Mouse (Mus musculus): Measurements from ENCODE around the gene Ugt1a8. TPM values are rescaled to one million over a fixed set of nuclear protein-coding genes. Genes with fewer than 3 reads are reported as not detected.

Gene Ugt1a8
- polyA plus RNA-seq, 1 experiment from 2014 or later, result not detected

DNA sequence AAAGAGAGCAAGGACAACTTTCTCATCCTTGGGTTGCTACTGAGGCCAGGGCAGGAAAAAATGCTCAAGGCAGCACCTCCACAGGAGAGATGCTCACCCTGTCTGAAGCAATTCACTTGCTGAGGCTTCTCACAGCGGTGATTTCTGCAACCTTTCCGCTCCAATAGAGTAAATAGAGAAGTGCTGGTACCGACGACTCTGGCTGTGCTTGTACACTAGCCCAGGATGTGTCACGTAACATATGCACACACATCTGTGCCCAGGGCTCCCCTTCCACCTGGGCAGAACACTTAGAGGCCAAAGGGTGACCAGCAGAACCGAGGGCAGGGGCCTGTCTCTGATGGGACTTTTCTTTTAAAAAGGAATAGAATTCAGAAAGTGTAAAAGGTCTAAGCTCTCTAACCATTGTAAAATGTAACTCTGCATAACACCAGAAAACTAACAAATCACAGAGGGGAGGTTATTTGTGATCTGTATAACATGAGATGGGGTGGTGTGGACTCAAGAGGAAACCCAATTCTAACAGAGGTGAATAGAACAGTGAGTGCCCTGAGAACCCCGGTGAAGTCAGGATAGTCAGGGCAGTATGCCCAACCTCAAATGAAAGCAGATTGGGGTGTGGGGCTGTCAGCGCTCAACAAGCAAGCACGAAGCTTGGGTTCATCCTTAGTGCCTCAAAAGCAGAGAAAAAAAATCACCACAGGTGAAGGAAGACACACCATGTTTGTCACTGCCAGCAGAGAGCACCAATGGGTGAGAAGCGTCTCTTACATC lies 173.2 kb downstream of the Ugt1a8 start:
- WGBS, result 83% methylated on average over 10 of the region's 10 CpGs
- Histone ChIP-seq H3K36me3 (ENCODE audit: control insufficient read depth, insufficient read depth, low read length) (peaks cover 58% of the 10 kb centered on the region), H3K4me3 (ENCODE audit: low read length) (no peak overlapping the region)

DNA sequence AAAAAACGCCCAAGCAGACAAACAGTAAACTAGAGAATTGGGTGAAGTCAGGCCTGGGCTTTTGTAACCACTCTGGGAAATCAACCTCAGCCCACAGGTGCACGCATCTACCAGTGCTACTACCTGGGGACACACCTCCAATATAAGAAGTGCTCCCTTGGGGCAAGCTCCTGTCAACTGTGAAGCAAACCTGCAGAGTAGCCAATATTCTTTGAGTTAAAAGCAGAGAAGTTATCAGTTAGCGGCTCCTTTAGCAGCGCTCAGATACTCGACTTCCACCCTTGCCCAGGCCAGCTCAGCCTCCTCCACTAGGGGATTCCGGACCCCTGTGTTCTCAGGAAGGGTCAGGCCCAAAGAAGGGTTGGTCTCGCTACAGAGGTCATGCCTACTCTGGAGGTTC lies 174.1 kb downstream of the Ugt1a8 start:
- Histone ChIP-seq H3K4me3 (ENCODE audit: low read length) (no peak overlapping the region), H3K9me3 (ENCODE audit: control insufficient read depth, low read length) (peaks cover 10% of the 10 kb centered on the region; the same call in 1 of the 2 replicates), H3K36me3 (ENCODE audit: control insufficient read depth, insufficient read depth, low read length) (peaks cover 67% of the 10 kb centered on the region), H3K9ac (ENCODE audit: low read depth, low read length) (no peak overlapping the region), H3K27ac (ENCODE audit: low read depth, low read length) (no peak overlapping the region), H3K4me2 (replicated peaks; ENCODE audit: low read depth, low read length) (no peak overlapping the region), H3K27me3 (ENCODE audit: control insufficient read depth, insufficient read depth, low read length) (no peaks in the 10 kb centered on the region), H3K4me1 (ENCODE audit: control insufficient read depth, insufficient read depth, low read length) (no peaks in the 10 kb centered on the region; the same call in 1 of the 2 replicates)
- WGBS, result 85% methylated on average over 7 of the region's 7 CpGs
- ATAC-seq (ENCODE audit: low FRiP score, low TSS enrichment), result no peak

More for the DNA sequence above, 173.2 kb downstream of the Ugt1a8 start:
- H3K27ac ChIP-seq (ENCODE audit: low read depth, low read length), result no peak overlapping the region
- H3K27me3 ChIP-seq (ENCODE audit: control insufficient read depth, insufficient read depth, low read length), result no peaks in the 10 kb centered on the region
- no peak for ATAC-seq (ENCODE audit: low FRiP score, low TSS enrichment)
- no peak overlapping the region for H3K4me2 ChIP-seq (replicated peaks; ENCODE audit: low read depth, low read length)
- no peaks in the 10 kb centered on the region; the same call in 1 of the 2 replicates for H3K4me1 ChIP-seq (ENCODE audit: control insufficient read depth, insufficient read depth, low read length)
- peaks cover 15% of the 10 kb centered on the region for H3K9me3 ChIP-seq (ENCODE audit: control insufficient read depth, low read length)
- no peak overlapping the region for H3K9ac ChIP-seq (ENCODE audit: low read depth, low read length)

DNA sequence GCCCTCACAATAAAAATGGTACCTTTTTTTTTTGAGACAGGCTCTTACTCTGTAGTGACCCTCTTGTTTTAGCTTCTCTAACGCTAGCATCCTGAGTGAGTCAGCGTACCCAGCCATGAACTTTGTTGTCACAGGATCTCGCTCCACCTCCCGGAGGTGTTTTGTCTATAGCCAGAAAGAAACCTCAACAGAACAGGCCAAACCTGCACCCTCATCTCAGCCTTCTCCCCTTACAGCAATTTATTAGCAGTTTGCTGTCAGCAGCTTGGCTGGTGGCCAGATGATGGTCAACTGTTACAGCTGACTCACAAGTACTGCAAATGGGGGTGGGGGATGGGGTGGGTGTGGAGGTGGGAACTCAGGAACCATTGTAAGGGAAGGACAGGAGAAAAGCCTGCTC lies 174.6 kb downstream of the Ugt1a8 start:
- H3K9ac ChIP-seq (ENCODE audit: low read depth, low read length), result no peak overlapping the region
- H3K27ac ChIP-seq (ENCODE audit: low read depth, low read length), result no peak overlapping the region
- no peak overlapping the region for H3K4me3 ChIP-seq (ENCODE audit: low read length)
- no peaks in the 10 kb centered on the region for H3K27me3 ChIP-seq (ENCODE audit: control insufficient read depth, insufficient read depth, low read length)
- no peak for ATAC-seq (ENCODE audit: low FRiP score, low TSS enrichment)
- H3K36me3 ChIP-seq (ENCODE audit: control insufficient read depth, insufficient read depth, low read length), result peaks cover 72% of the 10 kb centered on the region
- H3K4me2 ChIP-seq (replicated peaks; ENCODE audit: low read depth, low read length), result no peak overlapping the region
- 66% methylated on average over 4 of the region's 4 CpGs for WGBS
- no peaks in the 10 kb centered on the region; the same call in 1 of the 2 replicates for H3K4me1 ChIP-seq (ENCODE audit: control insufficient read depth, insufficient read depth, low read length)
- peaks cover 10% of the 10 kb centered on the region; the same call in 1 of the 2 replicates for H3K9me3 ChIP-seq (ENCODE audit: control insufficient read depth, low read length)

DNA sequence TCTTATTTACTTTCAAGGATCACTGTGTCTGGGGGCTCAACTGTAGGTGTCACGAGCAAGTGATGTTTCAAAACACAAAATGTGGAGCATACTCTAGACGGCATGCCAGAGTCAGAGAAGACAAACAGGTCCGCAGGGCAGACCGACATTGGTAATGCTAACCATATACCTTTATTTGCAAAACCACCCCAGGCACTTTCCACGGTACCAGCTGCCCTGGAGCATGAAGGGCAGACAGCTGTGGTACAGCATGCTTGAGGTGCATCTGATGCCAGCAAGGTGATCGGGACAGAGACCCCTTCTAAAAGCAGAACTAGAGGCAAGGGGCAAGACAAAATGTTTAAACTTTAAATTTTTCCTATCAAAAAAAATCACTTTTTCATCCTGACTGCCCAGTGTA lies 175.3 kb downstream of the Ugt1a8 start:
- Histone ChIP-seq H3K36me3 (ENCODE audit: control insufficient read depth, insufficient read depth, low read length) (peaks cover 79% of the 10 kb centered on the region), H3K9ac (ENCODE audit: low read depth, low read length) (no peak overlapping the region), H3K27ac (ENCODE audit: low read depth, low read length) (no peak overlapping the region), H3K4me2 (replicated peaks; ENCODE audit: low read depth, low read length) (no peak overlapping the region), H3K4me3 (ENCODE audit: low read length) (no peak overlapping the region), H3K9me3 (ENCODE audit: control insufficient read depth, low read length) (peaks cover 3% of the 10 kb centered on the region; the same call in 1 of the 2 replicates), H3K4me1 (ENCODE audit: control insufficient read depth, insufficient read depth, low read length) (no peaks in the 10 kb centered on the region; the same call in 1 of the 2 replicates), H3K27me3 (ENCODE audit: control insufficient read depth, insufficient read depth, low read length) (no peaks in the 10 kb centered on the region)
- 74% methylated on average over 6 of the region's 6 CpGs for WGBS
- ATAC-seq (ENCODE audit: low FRiP score, low TSS enrichment), result no peak

DNA sequence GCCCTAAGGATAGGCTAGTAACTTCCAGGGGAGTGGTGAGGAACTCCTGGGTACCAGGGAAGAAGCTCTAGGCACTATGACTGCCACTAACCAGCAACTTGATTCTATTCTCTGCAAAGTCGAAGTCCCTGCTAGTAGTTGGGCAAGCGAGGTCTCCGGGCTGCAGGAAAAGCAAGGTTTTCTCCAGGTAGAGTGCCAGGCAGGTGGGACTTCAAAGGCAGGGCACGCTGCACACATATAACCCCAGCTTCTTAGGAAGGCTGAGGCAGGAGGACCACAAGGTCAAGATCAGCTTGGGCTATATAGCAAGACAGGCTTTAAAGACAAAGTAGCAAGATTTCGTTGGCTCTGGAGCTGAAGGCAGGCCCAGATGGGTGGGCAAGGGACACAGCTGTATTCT lies 176.2 kb downstream of the Ugt1a8 start:
- Histone ChIP-seq H3K9me3 (ENCODE audit: control insufficient read depth, low read length) (peaks cover 4% of the 10 kb centered on the region; the same call in 1 of the 2 replicates), H3K27me3 (ENCODE audit: control insufficient read depth, insufficient read depth, low read length) (no peaks in the 10 kb centered on the region), H3K9ac (ENCODE audit: low read depth, low read length) (no peak overlapping the region), H3K4me3 (ENCODE audit: low read length) (no peak overlapping the region), H3K27ac (ENCODE audit: low read depth, low read length) (no peak overlapping the region), H3K36me3 (ENCODE audit: control insufficient read depth, insufficient read depth, low read length) (peaks cover 88% of the 10 kb centered on the region), H3K4me1 (ENCODE audit: control insufficient read depth, insufficient read depth, low read length) (no peaks in the 10 kb centered on the region; the same call in 1 of the 2 replicates), H3K4me2 (replicated peaks; ENCODE audit: low read depth, low read length) (no peak overlapping the region)
- ATAC-seq (ENCODE audit: low FRiP score, low TSS enrichment), result no peak
- 89% methylated on average over 5 of the region's 5 CpGs for WGBS

DNA sequence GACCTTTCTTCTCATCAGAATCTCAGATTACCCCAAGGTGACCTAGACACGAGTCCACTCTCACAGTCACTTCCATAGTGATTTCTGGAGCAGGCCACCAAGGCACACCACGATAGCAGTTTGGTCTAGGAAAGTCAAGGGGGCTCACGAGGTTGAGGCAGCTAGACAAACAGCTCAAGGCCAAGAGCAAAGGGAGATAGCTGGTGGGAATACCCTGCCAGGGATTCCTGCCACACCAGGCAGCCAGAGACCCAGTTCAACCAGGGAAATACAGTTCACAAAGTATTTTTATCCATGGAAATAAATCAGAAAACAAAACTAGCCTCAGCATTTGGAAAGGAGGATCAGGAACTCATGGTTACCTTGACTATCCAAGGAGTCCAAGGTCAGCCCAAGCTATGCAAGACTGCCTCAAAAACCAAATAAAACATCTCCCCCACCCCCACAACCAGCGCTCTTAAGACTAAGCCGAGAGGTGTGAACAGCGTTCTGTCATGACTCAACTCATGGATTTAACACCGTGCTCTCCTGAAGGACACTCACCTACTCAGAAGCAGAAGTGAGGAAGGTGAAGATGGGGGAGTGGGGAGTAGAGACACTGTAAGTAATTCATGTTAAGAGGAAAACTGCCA lies 176.7 kb downstream of the Ugt1a8 start:
- Histone ChIP-seq H3K9me3 (ENCODE audit: control insufficient read depth, low read length) (peaks cover 5% of the 10 kb centered on the region; the same call in 1 of the 2 replicates), H3K9ac (ENCODE audit: low read depth, low read length) (no peak overlapping the region), H3K36me3 (ENCODE audit: control insufficient read depth, insufficient read depth, low read length) (peaks cover 93% of the 10 kb centered on the region), H3K4me3 (ENCODE audit: low read length) (no peak overlapping the region), H3K4me1 (ENCODE audit: control insufficient read depth, insufficient read depth, low read length) (no peaks in the 10 kb centered on the region; the same call in 1 of the 2 replicates), H3K27ac (ENCODE audit: low read depth, low read length) (no peak overlapping the region), H3K27me3 (ENCODE audit: control insufficient read depth, insufficient read depth, low read length) (no peaks in the 10 kb centered on the region), H3K4me2 (replicated peaks; ENCODE audit: low read depth, low read length) (no peak overlapping the region)
- WGBS, result 87% methylated on average over 7 of the region's 7 CpGs
- no peak for ATAC-seq (ENCODE audit: low FRiP score, low TSS enrichment)

DNA sequence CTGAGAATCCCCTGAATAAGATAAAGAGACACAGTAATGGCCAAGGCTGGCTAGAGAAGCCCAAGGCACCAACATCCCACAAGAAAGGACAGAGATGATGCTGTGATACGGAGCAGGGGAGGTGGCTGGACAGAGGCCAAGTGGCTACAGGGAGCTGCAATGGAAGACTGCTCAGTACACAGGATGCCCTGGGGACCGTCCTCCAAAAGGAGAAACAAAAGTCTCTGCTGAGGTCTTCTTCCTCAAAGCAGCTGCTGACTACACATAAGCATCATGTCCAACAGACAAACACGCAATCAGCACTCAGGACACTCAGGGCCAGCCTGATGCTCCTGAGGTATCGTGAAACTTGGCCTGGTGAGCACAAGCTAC lies 177.2 kb downstream of the Ugt1a8 start:
- WGBS, result 82% methylated on average over 4 of the region's 4 CpGs
- H3K4me2 ChIP-seq (replicated peaks; ENCODE audit: low read depth, low read length), result no peak overlapping the region

DNA sequence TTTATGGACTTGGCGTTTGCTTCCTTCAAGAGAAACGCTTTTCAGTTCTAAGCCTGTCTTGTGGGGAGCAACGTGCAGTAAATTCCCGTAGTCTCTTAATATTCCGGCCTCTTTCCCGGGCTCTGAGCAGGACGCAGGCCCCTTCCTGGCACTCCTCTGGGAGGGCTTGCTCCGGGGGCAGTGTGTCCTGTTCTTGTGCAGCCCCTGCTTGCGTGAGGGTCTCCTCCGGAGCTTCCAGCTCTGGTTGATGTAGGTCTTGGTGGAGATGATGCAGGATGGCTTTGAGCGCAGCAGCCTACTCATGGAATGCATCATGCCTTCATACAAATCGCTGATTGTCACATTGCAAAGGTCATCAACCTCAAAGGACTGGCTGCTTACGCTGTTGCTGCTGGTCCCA lies 178.5 kb downstream of the Ugt1a8 start:
- 87% methylated on average over 13 of the region's 13 CpGs for WGBS
- Histone ChIP-seq H3K4me1 (ENCODE audit: control insufficient read depth, insufficient read depth, low read length) (no peaks in the 10 kb centered on the region), H3K4me3 (ENCODE audit: low read length) (no peak overlapping the region), H3K27me3 (ENCODE audit: control insufficient read depth, insufficient read depth, low read length) (no peaks in the 10 kb centered on the region), H3K9ac (ENCODE audit: low read depth, low read length) (no peak overlapping the region), H3K4me2 (replicated peaks; ENCODE audit: low read depth, low read length) (no peak overlapping the region), H3K9me3 (ENCODE audit: control insufficient read depth, low read length) (peaks cover 5% of the 10 kb centered on the region; the same call in 1 of the 2 replicates), H3K27ac (ENCODE audit: low read depth, low read length) (no peak overlapping the region), H3K36me3 (ENCODE audit: control insufficient read depth, insufficient read depth, low read length) (peaks cover 91% of the 10 kb centered on the region)
- ATAC-seq (ENCODE audit: low FRiP score, low TSS enrichment), result no peak

More for the DNA sequence above, 177.2 kb downstream of the Ugt1a8 start:
- no peak overlapping the region for H3K9ac ChIP-seq (ENCODE audit: low read depth, low read length)
- no peak overlapping the region for H3K4me3 ChIP-seq (ENCODE audit: low read length)
- H3K27me3 ChIP-seq (ENCODE audit: control insufficient read depth, insufficient read depth, low read length), result no peaks in the 10 kb centered on the region
- no peak for ATAC-seq (ENCODE audit: low FRiP score, low TSS enrichment)
- no peak overlapping the region for H3K27ac ChIP-seq (ENCODE audit: low read depth, low read length)
- H3K4me1 ChIP-seq (ENCODE audit: control insufficient read depth, insufficient read depth, low read length), result no peaks in the 10 kb centered on the region
- peaks cover 5% of the 10 kb centered on the region; the same call in 1 of the 2 replicates for H3K9me3 ChIP-seq (ENCODE audit: control insufficient read depth, low read length)
- peaks cover 98% of the 10 kb centered on the region for H3K36me3 ChIP-seq (ENCODE audit: control insufficient read depth, insufficient read depth, low read length)

DNA sequence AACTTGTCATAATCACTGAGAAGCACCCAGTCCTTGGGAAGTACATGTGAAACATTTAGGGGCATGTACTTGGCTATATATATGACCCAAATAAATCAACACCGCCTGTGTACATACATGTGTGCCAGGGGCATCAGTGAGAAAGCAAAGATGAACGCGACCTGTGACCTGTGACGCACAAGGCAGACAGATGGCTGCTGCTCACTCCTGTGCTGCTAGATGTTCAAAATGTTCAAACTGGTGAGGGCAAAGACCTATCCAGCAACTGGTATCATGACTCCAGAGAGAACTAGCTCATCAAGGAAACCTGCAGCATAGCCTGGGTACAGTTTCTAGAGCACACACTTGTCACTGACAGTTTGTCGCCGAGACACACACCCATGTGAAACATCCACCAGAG lies 179.9 kb downstream of the Ugt1a8 start:
- Histone ChIP-seq H3K27ac (ENCODE audit: low read depth, low read length) (no peak overlapping the region), H3K27me3 (ENCODE audit: control insufficient read depth, insufficient read depth, low read length) (no peaks in the 10 kb centered on the region), H3K4me1 (ENCODE audit: control insufficient read depth, insufficient read depth, low read length) (no peaks in the 10 kb centered on the region), H3K9me3 (ENCODE audit: control insufficient read depth, low read length) (peaks cover 5% of the 10 kb centered on the region; the same call in 1 of the 2 replicates), H3K4me3 (ENCODE audit: low read length) (no peak overlapping the region), H3K9ac (ENCODE audit: low read depth, low read length) (no peak overlapping the region), H3K36me3 (ENCODE audit: control insufficient read depth, insufficient read depth, low read length) (peaks cover 90% of the 10 kb centered on the region), H3K4me2 (replicated peaks; ENCODE audit: low read depth, low read length) (no peak overlapping the region)
- 93% methylated on average over 6 of the region's 6 CpGs for WGBS
- ATAC-seq (ENCODE audit: low FRiP score, low TSS enrichment), result no peak
